Mouse (Mus musculus): Measurements from ENCODE around the gene Ror2. TPM values are rescaled to one million over a fixed set of nuclear protein-coding genes. Genes with fewer than 3 reads are reported as not detected.

The Ror2 gene
- total RNA-seq, 2 experiments from 2014 or later: 9.3 to 9.9 TPM

DNA sequence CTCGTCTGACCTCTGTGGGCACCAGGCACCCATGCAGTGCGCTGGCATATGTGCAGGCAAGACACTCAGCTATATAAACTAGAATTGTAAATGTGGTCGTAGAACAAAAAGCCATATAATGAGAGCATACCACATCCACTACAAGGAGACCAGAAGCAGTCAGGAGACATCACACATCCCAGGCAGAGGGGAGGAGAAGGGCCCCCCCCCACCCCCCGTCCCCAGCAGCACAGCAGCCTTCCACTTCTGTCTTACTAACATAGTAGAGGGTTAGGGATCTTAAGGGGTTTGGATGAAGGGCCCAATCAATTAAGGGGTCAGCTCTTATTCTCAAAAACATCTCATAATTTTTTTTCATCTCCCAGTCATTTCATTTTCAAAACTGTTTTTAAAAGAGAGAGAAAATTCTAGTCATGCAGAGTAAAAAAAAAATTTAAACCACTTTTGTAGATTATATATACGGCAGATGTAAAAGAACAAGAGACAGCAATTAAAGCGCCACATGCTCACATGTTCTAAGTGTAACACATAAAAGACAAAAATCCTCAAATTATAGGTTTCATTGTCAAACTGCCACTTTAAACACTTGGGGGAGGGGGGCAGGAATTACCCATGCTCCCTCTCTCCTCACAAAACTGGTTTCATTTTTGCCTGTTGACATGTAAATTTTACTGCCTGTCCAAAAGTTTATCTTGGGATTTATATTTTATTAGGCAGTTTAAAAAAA is 89.8 kb downstream of the Ror2 start:
- no peak for DNase-seq (ENCODE audit: low spot score in 2 of 2)

DNA sequence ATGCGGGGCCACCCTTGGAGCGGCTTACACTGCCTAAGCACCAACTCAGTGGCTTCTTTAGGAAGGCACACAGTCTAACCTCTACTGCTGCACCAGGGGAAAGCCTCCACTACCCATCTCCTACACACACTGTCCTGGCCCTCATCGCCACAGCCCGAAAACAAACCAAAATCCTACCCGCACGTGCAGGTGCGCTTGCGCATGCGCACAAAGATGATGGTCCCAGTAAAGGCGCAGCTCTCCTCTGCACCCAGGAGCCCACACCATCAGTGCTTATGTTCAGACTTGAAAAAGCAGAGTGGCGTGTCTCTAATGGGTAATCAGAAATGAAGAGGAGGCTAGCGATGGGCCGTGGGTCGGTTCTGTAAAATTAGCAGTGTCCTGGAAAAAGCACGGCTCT is 91.6 kb downstream of the Ror2 start:
- DNase-seq (ENCODE audit: low spot score in 2 of 2): no peak

DNA sequence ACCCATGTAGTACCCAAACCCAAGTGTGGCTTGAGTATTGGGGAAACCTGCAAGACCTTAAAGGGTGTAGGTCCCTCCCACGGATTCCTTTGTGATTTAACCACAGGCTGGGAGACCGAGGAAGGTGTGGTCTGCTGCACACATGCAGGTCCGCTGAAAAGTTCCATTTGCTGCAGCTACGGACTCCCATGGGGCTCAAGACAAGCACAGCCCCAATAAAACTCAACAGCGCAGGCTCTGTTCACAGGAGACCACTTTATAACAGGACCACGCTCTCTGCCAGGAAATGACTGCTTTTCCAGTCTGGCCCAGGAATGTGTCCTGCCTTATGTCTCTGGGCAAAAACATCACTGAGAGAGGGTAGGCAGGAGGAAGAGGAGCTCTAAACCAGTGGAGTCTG is 92.2 kb downstream of the Ror2 start:
- DNase-seq (ENCODE audit: low spot score in 2 of 2): no peak

GRCm38 (mm10) chr13:53192286-53192685 is 93.6 kb downstream of the Ror2 start:
- DNase-seq (ENCODE audit: low spot score in 2 of 2): no peak

DNA sequence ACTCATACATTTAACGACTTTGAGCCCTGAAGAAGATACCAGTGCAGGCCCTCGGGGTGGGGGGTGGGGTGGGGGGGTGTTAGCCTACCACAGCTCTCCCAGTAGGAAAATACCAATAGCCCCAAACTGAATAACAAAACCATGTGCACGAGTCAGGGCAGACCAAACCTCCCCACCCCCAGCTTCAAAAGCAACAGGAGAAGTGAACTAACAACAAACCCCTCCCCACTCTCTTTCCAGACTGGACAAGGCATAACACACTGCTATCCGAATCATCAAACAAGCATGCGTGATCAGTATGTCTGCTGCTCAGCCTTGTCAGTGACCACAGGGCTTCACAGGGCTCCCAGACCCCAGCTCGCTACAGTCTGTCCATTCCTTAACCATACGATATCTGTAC is 94.3 kb downstream of the Ror2 start:
- no peak for DNase-seq (ENCODE audit: low spot score in 2 of 2)

GRCm38 (mm10) chr13:53188935-53189334 is 97.0 kb downstream of the Ror2 start:
- no peak for DNase-seq (ENCODE audit: low spot score in 2 of 2)

GRCm38 (mm10) chr13:53184858-53185257 is 101.1 kb downstream of the Ror2 start:
- no peak for DNase-seq (ENCODE audit: low spot score in 2 of 2)

GRCm38 (mm10) chr13:53184149-53184548 is 101.8 kb downstream of the Ror2 start:
- DNase-seq (ENCODE audit: low spot score in 2 of 2): no peak

- DNase-seq (ENCODE audit: low spot score in 2 of 2): no peak
Measured at GRCm38 (mm10) chr13:53183161-53183577, 102.8 kb downstream of the Ror2 start.

- no peak for DNase-seq (ENCODE audit: low spot score in 2 of 2)
Measured at GRCm38 (mm10) chr13:53178594-53178993, 107.3 kb downstream of the Ror2 start.

DNA sequence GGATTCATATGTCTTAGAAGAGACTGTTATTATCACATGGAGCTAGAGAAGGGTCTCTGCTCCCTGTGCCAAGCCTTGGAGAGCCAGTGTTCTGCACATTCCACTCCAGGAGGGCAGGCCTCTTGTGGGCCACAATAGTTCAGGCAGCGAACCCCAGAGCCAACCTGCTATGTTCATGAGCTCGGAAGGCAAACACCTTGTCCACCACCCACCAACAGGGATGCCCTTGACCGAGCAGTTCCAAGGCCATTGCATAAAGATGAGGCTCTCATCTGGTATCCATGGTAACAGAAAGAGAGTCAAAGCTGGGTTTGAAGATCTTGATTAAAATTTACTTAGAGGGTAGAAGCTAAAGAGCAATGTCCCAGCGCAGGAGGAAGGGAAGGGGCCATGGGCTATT is 107.8 kb downstream of the Ror2 start:
- DNase-seq (ENCODE audit: low spot score in 2 of 2): no peak

- no peak for DNase-seq (ENCODE audit: low spot score in 2 of 2)
Measured at GRCm38 (mm10) chr13:53177424-53177718, 108.6 kb downstream of the Ror2 start.

DNA sequence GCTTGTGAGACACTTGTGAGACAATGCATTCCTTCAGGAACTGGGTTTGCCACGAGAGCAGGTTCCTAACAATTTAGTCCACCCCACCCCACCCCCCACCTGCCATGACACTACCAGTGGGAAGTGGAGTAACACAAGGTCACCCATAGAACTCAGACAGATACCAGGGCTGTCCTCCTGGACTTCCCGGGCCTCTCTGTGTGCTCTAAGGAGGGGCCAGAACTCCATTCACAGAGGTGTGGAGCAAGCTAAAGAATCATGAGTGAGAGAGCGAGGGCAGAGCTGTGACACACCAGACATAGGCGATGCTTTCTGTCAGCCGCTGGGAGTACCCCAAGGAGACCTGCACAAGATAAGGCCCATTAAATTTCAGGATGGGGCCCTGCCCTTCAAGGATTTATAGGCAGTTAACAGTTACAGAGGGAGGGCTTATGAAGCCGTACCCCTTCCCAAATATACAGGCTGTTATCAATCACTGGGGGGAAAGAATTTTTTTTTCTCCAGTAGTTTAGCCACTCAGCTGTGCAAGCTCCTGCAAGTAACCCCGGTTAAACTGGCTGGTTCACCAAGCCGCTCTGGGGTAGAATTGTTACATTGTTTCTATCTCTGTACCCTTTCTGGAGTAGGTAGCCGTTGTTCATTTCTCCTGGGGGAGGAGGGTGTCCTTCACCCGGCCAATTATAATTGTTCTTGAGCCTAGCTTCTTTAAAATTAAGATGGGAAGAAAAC is 109.1 kb downstream of the Ror2 start:
- DNase-seq (ENCODE audit: low spot score in 2 of 2): no peak

GRCm38 (mm10) chr13:53175041-53175440 is 110.9 kb downstream of the Ror2 start:
- no peak for DNase-seq (ENCODE audit: low spot score in 2 of 2)

DNA sequence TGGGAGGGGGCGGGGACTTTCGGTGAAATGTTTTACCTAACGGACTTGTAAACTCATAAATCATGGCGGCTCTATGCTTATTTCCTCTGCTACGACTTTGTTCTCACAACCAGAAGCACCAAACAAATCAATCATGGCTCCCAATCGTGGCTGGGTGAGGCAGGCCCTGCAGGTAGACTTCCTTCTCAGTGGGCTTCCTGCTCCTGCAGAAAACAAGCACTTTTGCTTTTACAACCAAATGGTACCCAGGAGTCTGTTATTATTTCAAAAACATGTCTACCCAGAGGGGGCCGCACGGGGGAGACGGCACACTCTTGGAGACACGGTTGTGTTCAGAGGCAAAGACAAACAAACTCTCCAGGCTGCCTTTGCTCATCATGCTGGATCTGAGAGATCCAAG is 122.3 kb downstream of the Ror2 start:
- no peak for DNase-seq (ENCODE audit: low spot score in 2 of 2)

- no peak for DNase-seq (ENCODE audit: low spot score in 2 of 2)
Measured at GRCm38 (mm10) chr13:53163060-53163459, 122.9 kb downstream of the Ror2 start.

- no peak for DNase-seq (ENCODE audit: low spot score in 2 of 2)
Measured at GRCm38 (mm10) chr13:53159501-53159900, 126.4 kb downstream of the Ror2 start.

DNA sequence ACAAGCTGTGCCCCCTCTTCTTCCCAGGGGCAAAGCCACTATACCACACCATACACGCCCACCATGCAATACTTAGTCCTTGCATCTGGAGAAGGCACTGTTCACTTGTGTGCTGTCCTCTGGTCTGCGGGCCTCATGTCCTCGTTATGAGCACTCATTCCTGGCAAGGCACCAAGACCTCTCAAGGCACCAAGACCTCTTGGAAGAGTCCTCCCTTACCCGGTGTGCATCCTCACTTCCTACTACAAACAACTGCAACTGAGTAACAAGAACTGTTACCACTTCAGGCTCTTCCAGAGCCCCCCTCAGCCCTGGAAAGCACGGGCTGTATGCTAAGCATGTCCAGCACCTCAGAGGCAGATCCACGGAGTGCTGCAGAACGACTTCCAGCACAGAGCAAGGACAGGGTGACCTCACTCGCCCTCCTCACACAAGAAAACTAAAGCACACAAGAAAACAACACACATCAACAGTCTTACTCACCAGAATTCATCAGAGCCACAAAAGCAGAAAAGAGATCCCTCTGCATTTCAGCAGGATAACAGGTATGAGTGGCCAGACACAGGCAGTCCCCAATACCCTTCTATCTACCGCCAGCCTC is 127.4 kb downstream of the Ror2 start:
- DNase-seq (ENCODE audit: low spot score in 2 of 2): no peak

DNA sequence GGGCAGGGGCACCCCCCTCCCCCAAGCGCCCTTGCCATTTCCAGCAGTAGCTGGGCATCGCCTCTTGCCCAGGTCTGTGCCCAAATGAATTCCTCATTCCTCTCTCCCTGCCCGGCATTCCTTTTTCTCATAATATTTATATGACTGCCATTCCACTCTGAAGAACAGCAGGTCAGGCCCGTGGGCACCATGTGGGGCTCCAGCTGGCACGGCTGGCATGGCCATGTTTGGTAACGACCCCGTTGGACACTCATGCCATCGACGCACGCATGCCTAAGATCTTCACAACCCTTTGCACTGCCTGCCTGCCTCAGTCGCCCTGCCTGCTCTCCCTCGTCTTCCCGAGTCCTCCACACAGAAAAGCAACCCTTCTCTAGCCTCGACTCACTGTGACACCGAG is 129.0 kb downstream of the Ror2 start:
- no peak for DNase-seq (ENCODE audit: low spot score in 2 of 2)

DNA sequence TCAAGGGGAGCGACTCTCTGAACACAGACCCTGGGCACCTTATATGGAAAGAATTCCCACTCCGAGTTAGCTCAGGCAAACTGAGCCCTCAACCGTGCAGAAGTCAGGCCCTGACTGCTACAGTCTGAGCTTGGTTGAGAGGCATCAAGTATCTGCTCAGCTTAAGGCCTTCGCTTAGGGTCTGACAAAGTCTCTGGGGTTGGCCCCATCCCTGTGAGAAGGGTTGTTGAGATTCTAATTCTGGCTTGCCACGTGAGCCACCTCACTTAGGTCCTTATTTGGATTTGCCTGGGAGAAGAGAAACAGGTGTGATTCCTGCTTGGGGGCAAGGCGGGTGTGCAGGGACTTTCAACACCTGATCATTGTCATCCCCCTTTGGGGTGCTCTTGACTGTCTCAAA is 129.6 kb downstream of the Ror2 start:
- no peak for DNase-seq (ENCODE audit: low spot score in 2 of 2)

- no peak for DNase-seq (ENCODE audit: low spot score in 2 of 2)
Measured at GRCm38 (mm10) chr13:53145511-53145910, 140.4 kb downstream of the Ror2 start.

GRCm38 (mm10) chr13:53143076-53143475 is 142.8 kb downstream of the Ror2 start:
- DNase-seq (ENCODE audit: low spot score in 2 of 2): no peak

GRCm38 (mm10) chr13:53142268-53142667 is 143.7 kb downstream of the Ror2 start:
- DNase-seq (ENCODE audit: low spot score in 2 of 2): no peak
